Mouse (Mus musculus) hindbrain, embryonic 12.5 days (tissue): ENCODE measurements at regions not wholly inside any gene's neighbourhood (a gene's known extent, or its start where the extent isn't known, plus 50 kb on each side); places are given as distances from the start of the nearest gene placed in this dataset.
A peak's percentile ranks its signal among the peaks of the same experiment; 100 is the strongest.

ENCODE experiments used
- ATAC-seq: fragments of 200-750 bp; cut with Nextera tagmentation; 2 replicates; pipeline ENCODE4 v1.8.0; 2017; ENCODE audit warnings: moderate TSS enrichment; ENCODE audit not compliant: low FRiP score
- H3K27ac ChIP-seq: fragments of 300-500 bp; sonication (generic); 2 replicates; pipeline ENCODE4 v1.5.1; 2016; ENCODE audit warnings: mild to moderate bottlenecking
- H3K27me3 ChIP-seq: fragments of 300-500 bp; sonication (generic); 2 replicates; pipeline ENCODE4 v1.6.1; 2016; ENCODE audit warnings: mild to moderate bottlenecking
- H3K36me3 ChIP-seq: fragments of 300-500 bp; sonication (generic); 2 replicates; pipeline ENCODE4 v1.6.1; 2016; ENCODE audit warnings: mild to moderate bottlenecking
- H3K4me1 ChIP-seq: fragments of 300-500 bp; sonication (generic); 2 replicates; pipeline ENCODE4 v1.6.1; 2016
- H3K4me2 ChIP-seq: fragments of 300-500 bp; sonication (generic); replicated peaks from 2 replicates; pipeline ENCODE4 v1.6.1; 2016; ENCODE audit warnings: mild to moderate bottlenecking
- H3K4me3 ChIP-seq: fragments of 300-500 bp; sonication (generic); 2 replicates; pipeline ENCODE4 v1.5.1; 2016; ENCODE audit warnings: mild to moderate bottlenecking
- H3K9ac ChIP-seq: fragments of 300-500 bp; sonication (generic); 2 replicates; pipeline ENCODE4 v1.6.1; 2016; ENCODE audit warnings: mild to moderate bottlenecking, moderate library complexity
- H3K9me3 ChIP-seq: fragments of 300-500 bp; sonication (generic); replicated peaks from 2 replicates; pipeline ENCODE4 v1.6.1; 2016; ENCODE audit warnings: mild to moderate bottlenecking
- WGBS: fragments of 180-500 bp; shearing (Covaris S2); methylation state at CpG from one replicate; pipeline ENCODE4 v1.1.7; 2016; 5-methylcytosine and 5-hydroxymethylcytosine counted together

DNA sequence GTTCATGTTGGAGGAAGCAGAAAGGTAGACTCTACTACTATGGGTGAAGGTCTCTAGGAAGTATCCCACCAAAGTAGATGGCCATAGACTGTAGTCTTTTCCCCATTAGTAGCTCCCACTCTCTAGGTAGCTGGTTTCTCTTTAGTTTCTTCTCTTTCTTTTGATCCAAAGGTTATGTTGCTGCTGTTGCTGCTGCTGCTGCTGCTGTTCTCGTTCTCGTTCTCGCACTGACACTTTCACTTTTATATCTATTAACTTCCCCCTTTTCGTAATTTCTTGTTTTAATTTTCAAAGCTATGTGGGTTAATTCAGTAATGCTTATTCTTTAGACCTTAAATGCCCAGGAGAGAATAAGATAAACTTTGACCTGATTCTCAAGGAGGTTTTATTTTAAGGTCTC lies 58.3 kb downstream of the Tmem100 start:
- H3K4me2 ChIP-seq: no peak overlapping the region
- no peak overlapping the region for H3K27ac ChIP-seq
- no peaks in the 10 kb centered on the region for H3K9me3 ChIP-seq
- H3K36me3 ChIP-seq: no peaks in the 10 kb centered on the region
- H3K9ac ChIP-seq: no peak overlapping the region
- no peaks in the 10 kb centered on the region for H3K27me3 ChIP-seq
- no peak overlapping the region for H3K4me3 ChIP-seq
- no peaks in the 10 kb centered on the region for H3K4me1 ChIP-seq
- 92% methylated on average over 4 of the region's 4 CpGs for WGBS
- no peak for ATAC-seq

DNA sequence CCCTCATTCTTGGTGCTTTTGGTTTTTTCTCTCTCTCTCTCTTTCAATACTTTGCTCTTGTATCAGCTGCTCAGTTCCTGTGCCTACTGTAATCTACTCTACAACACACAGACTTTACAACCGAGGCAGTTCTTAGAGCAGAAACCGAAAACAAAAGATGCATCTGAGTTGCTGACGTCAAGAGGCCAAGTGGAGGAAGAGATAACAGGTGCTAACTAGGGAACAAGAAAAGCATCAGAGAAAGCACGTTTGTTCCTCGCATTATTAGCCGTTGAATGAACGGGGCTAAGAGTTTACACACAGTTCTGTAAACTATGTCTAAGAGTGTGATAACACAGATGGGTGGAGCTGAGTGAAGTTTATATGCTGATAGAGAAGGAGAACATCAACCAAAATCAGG lies 63.9 kb downstream of the Tmem100 start:
- WGBS: 88% methylated on average over 7 of the region's 7 CpGs
- no peak for ATAC-seq
- H3K9ac ChIP-seq: no peak overlapping the region
- H3K36me3 ChIP-seq: no peaks in the 10 kb centered on the region
- H3K4me2 ChIP-seq: no peak overlapping the region
- no peak overlapping the region for H3K4me3 ChIP-seq
- H3K9me3 ChIP-seq: no peaks in the 10 kb centered on the region
- no peaks in the 10 kb centered on the region for H3K4me1 ChIP-seq
- no peaks in the 10 kb centered on the region for H3K27me3 ChIP-seq
- H3K27ac ChIP-seq: no peak overlapping the region

DNA sequence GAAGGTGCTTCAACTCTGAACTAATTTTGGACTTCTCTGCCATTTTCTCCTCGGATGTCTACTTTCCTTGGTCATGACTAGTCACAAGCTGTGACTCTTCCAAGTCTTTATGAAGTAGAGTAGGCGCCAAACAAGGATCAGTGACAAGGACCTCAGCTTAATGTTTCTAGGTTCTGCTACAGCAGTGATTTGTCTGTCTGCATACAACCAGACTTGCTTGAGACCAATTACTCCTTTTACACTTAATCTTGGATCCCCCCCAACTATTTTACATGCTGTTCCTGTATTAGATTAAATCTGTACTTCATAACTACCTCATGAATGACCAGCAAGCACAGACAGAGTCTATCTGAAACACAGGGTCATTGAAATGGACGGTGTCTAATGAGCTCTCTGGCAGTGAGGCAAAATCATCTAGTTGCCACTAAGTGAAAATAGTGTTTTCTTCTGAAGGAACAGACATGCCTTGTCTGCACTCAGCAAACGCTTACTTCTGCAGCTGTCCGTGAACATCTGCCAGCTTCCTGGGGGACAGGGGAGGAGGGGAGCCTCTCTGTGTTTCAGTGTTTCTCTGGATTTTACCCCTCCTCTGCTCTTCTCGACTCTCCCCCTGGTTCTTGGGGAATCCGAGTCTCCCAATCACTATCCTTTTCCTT lies 64.7 kb downstream of the Tmem100 start:
- Histone ChIP-seq H3K27ac (no peak overlapping the region), H3K9ac (no peak overlapping the region), H3K36me3 (no peaks in the 10 kb centered on the region), H3K27me3 (no peaks in the 10 kb centered on the region), H3K4me3 (no peak overlapping the region), H3K4me1 (no peaks in the 10 kb centered on the region), H3K4me2 (no peak overlapping the region), H3K9me3 (no peaks in the 10 kb centered on the region)
- WGBS: 80% methylated on average over 7 of the region's 7 CpGs
- no peak for ATAC-seq

DNA sequence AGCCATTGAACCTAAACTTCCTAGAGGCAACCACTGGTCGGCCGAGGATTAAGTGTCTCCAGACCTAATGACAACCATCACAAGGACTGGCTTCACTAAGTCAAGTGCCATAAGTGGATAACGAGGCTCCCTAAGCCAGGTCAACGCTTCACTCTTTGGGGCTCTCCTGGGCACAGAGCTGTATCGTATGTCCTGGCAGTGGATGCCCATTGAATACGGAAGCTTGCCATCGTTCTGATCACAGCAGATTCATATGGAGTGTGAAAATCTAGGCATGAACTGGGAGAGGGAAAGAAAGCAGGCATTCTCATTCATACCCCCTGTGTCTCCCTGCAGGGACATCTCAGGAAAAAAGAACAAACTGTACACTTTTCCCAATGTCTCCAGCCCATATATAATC lies 68.3 kb downstream of the Tmem100 start:
- H3K27ac ChIP-seq: no peak overlapping the region
- no peaks in the 10 kb centered on the region for H3K27me3 ChIP-seq
- 80% methylated on average over 7 of the region's 7 CpGs for WGBS
- H3K9me3 ChIP-seq: no peaks in the 10 kb centered on the region
- no peak overlapping the region for H3K4me2 ChIP-seq
- no peaks in the 10 kb centered on the region for H3K36me3 ChIP-seq
- H3K4me3 ChIP-seq: no peak overlapping the region
- no peak overlapping the region for H3K9ac ChIP-seq
- ATAC-seq: no peak
- H3K4me1 ChIP-seq: no peaks in the 10 kb centered on the region

DNA sequence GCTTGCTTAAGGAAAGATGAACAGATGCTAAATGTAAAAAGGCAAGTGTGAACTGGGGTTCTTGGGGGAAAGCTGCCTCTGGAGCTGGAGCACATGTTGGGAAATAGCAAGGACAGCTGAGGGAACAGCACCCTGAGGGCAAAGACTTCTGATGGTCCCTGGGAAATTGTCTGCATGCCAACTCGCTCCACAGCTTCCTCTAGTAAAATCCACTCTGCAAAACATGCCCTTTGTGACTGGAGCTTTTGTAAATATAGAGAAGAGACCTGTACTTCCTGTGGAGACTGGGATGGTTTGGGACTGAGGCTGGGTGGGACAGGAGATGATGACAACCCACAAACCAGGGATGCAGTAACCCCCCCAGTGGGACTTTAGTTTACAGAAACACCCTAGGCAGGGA lies 69.0 kb downstream of the Tmem100 start:
- H3K9ac ChIP-seq: no peak overlapping the region
- H3K9me3 ChIP-seq: no peaks in the 10 kb centered on the region
- H3K27me3 ChIP-seq: no peaks in the 10 kb centered on the region
- H3K27ac ChIP-seq: no peak overlapping the region
- no peak overlapping the region for H3K4me3 ChIP-seq
- no peaks in the 10 kb centered on the region for H3K36me3 ChIP-seq
- H3K4me2 ChIP-seq: no peak overlapping the region
- no peaks in the 10 kb centered on the region for H3K4me1 ChIP-seq
- ATAC-seq: no peak
- 71% methylated on average over 1 of the region's 1 CpGs for WGBS

DNA sequence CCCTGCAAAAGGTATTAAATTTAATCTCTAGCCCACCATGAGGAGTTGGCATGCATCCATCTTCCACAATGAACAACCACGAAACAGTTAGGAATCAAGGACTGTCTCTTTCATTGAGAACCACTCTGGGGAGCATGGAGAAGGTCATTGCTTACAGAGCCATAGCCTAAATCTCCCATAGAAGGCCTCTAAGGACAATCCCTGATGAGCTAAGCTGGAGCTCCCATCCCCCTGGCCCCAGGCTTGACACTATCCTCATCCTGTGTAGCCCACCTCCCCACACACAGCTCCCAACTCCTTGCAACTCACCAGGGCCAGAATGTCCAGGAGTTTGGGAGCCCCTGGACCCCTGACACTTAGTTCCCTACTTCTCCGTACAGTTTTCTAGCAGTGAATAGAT lies 70.0 kb downstream of the Tmem100 start:
- no peaks in the 10 kb centered on the region for H3K36me3 ChIP-seq
- H3K9ac ChIP-seq: no peak overlapping the region
- no peak overlapping the region for H3K4me2 ChIP-seq
- H3K27me3 ChIP-seq: no peaks in the 10 kb centered on the region
- H3K9me3 ChIP-seq: no peaks in the 10 kb centered on the region
- no peak overlapping the region for H3K27ac ChIP-seq
- ATAC-seq: no peak
- H3K4me1 ChIP-seq: no peaks in the 10 kb centered on the region
- no peak overlapping the region for H3K4me3 ChIP-seq
- WGBS: 85% methylated on average over 2 of the region's 2 CpGs

DNA sequence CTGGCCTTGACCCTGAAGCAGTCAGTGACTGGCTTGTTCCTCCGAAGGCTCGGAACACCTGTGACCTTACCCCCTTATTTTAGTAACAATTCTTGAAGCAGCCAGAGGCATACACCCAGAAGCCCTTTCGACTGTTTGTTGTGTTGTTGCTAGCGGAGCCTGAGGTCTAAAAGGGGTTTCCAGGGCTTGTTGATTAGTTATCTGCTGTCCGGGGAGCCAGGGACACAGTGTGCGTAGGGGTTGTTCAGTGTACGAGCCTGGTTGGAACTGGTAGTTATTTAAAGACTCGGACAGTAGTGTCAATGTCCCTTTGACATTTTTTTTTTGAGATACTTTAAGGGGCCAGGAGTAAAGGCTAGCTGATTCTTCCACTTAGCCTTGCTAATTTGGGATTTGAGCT lies 71.1 kb downstream of the Tmem100 start:
- H3K27me3 ChIP-seq: no peaks in the 10 kb centered on the region
- no peak overlapping the region for H3K4me3 ChIP-seq
- H3K4me1 ChIP-seq: no peaks in the 10 kb centered on the region
- 76% methylated on average over 8 of the region's 8 CpGs for WGBS
- H3K27ac ChIP-seq: no peak overlapping the region
- no peaks in the 10 kb centered on the region for H3K9me3 ChIP-seq
- no peak overlapping the region for H3K9ac ChIP-seq
- no peaks in the 10 kb centered on the region for H3K36me3 ChIP-seq
- H3K4me2 ChIP-seq: no peak overlapping the region
- ATAC-seq: no peak

DNA sequence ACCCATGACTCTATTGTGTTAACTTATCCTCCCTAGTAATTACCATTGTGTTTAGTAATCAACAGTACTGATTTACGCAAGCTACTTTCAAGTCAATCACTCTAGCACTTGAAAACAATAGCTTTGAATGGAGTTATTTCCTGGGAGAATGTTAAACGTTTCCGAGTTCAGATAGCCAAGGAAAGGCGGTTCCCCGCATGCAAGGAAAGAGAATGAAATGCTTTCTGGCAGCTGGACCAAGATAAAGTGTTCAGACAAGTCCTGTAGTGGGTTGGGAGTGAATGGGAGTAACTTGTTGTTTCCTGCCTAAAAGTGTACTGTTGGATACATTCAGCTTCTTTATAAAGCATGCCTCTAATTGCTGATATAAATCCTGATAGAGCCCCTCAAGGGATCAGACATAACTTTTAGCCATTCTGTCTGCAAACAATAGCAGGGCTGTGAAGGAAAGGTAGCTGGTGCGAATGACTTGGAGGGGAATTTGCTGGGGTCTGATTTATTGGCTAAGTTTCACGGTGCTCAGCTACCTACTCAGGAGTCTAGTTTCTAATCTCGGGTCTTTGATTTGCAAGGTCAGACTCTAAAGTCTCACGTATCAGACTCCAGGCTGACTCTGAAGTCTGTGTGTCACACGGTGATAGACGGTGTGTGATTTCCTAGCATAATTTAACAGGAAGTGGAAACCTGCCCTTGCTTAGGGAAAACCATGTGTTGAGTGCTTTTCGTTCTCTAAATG lies 76.1 kb downstream of the Tmem100 start:
- Histone ChIP-seq H3K27ac (no peak overlapping the region), H3K27me3 (no peaks in the 10 kb centered on the region), H3K9ac (no peak overlapping the region), H3K4me2 (no peak overlapping the region), H3K4me1 (peaks cover 11% of the 10 kb centered on the region), H3K9me3 (no peaks in the 10 kb centered on the region), H3K4me3 (no peak overlapping the region), H3K36me3 (no peaks in the 10 kb centered on the region)
- WGBS: 65% methylated on average over 12 of the region's 12 CpGs
- no peak for ATAC-seq

DNA sequence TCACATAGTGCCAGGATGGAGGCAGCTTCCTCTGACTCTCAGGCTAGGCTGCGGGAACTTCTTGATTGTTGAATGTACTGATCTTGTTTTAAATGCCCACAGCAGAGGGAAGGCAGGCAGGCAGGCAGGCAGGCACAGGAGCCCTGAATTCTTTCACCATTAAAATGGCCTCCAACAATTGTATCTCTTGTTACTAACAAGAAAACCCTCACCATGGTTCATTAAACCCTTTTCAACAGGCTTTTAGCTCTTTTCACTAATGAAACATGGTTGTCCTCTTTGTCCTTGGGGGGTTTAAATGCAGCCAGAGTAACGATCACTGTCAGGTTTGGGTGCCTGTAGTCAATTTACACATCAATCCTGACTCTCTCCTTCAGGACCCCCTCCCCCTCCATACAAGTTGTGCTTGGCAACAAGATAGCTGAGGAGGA lies 77.8 kb upstream of the Gm45716 start:
- no peak overlapping the region for H3K4me3 ChIP-seq
- H3K9ac ChIP-seq: no peak overlapping the region
- ATAC-seq: peak; percentile 76
- H3K4me1 ChIP-seq: peaks cover 11% of the 10 kb centered on the region
- H3K27me3 ChIP-seq: no peaks in the 10 kb centered on the region
- 11% methylated on average over 2 of the region's 2 CpGs for WGBS
- no peaks in the 10 kb centered on the region for H3K36me3 ChIP-seq
- H3K27ac ChIP-seq: 0 out of 2 replicates have a peak overlapping the region, but pooled peaks have one; percentile 25
- no peaks in the 10 kb centered on the region for H3K9me3 ChIP-seq
- no peak overlapping the region for H3K4me2 ChIP-seq

DNA sequence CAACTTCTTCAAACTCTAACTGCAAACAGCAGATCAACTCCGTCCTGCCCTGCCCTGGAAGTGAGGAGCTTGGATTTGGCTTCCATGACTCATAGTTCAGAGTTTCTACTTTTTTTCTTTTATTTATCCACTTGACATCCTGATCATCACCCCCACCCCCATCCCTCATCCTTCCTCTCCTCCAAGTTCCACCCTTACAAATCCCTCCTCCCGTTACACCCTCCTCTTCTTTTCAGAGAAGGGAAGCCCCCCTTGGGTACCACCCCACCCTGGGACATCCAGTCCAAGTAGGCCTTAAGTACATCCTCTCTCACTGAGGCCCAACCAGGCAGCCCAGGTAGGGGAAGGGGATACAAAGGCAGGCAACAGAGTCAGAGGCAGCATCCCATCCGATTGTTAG lies 77.3 kb upstream of the Gm45716 start:
- H3K9me3 ChIP-seq: no peaks in the 10 kb centered on the region
- peak; percentile 26; the same call in 1 of the 2 replicates for ATAC-seq
- WGBS: 40% methylated on average over 3 of the region's 3 CpGs
- no peak overlapping the region for H3K9ac ChIP-seq
- no peak overlapping the region for H3K4me2 ChIP-seq
- no peaks in the 10 kb centered on the region for H3K36me3 ChIP-seq
- H3K4me3 ChIP-seq: no peak overlapping the region
- H3K27ac ChIP-seq: no peak overlapping the region
- no peaks in the 10 kb centered on the region for H3K27me3 ChIP-seq
- H3K4me1 ChIP-seq: peaks cover 11% of the 10 kb centered on the region

DNA sequence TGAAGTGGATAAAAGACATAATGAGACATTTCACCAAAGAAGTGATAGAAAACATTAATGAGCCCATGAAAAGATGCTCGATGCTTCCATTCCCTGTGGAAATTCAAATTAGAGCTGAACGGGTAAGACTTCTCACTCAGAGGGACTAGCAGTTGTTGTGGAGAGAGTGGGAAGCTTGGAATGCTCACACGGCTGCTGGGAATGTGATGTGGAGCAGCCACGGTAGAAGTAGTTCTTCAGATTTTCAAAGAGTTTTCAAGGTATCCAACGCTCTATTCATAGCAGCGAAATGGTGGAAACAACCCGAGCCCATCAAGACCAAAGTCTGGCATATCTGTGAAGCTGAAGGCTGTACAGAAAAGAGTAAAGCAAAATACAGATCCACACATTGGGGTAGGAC lies 75.3 kb upstream of the Gm45716 start:
- no peaks in the 10 kb centered on the region for H3K9me3 ChIP-seq
- ATAC-seq: no peak
- no peaks in the 10 kb centered on the region for H3K36me3 ChIP-seq
- H3K9ac ChIP-seq: no peak overlapping the region
- no peak overlapping the region for H3K4me3 ChIP-seq
- H3K4me1 ChIP-seq: peaks cover 14% of the 10 kb centered on the region
- no peak overlapping the region for H3K4me2 ChIP-seq
- H3K27me3 ChIP-seq: no peaks in the 10 kb centered on the region
- 80% methylated on average over 7 of the region's 7 CpGs for WGBS
- no peak overlapping the region for H3K27ac ChIP-seq

DNA sequence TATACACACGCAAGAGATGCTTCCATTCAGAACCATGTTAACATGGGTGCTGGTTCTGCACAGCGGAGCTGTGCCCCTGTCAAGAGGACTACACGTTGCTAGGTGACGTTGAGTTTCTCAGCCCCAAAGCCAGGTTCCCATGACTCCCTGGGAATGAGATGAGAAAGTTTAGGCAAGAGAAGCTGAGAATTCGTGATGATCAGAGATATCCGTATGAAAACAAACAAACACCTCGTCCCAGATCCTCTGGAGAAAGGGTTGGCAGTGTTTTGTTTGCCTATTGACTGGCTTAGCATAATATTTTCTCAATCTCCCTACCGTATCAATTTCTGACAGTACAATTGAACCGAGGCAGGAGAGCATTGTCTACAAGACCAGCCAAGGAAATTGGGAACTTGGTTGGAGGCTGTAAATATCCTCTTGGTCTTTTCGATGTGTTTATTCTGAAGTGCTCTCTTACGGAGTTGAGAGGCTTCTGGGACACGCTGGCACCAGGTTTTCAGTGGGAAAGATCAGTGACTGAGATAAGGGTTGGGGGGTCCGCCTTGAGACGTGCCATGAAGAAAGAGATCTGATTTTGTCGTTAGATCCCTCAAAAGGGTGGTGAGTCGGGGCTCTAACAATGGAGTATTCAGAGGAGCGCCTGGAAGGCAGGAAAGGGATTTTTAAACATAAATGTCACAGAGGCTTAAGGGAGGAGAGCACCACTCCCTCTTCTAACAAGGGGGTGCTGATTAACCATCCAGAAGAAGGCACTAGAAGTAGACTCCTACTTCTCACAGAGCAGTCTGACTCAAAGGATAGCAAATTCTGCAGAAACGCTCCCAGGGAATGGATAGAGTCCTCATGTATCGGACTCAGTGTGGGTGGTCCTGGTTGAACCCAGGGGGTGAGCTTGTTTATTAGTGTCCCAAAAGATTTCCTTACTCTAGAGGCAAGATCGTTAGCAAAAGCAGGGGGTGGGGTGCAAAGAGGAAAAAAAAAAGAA lies 70.5 kb upstream of the Gm45716 start:
- no peak for ATAC-seq
- no peak overlapping the region for H3K27ac ChIP-seq
- H3K4me1 ChIP-seq: peaks cover 8% of the 10 kb centered on the region
- no peaks in the 10 kb centered on the region for H3K36me3 ChIP-seq
- no peak overlapping the region for H3K9ac ChIP-seq
- H3K9me3 ChIP-seq: no peaks in the 10 kb centered on the region
- H3K4me3 ChIP-seq: no peak overlapping the region
- H3K27me3 ChIP-seq: no peaks in the 10 kb centered on the region
- H3K4me2 ChIP-seq: no peak overlapping the region
- WGBS: 45% methylated on average over 20 of the region's 20 CpGs
